ENCODE assay signal across 7 mouse cellular contexts in the genomic region with DNA sequence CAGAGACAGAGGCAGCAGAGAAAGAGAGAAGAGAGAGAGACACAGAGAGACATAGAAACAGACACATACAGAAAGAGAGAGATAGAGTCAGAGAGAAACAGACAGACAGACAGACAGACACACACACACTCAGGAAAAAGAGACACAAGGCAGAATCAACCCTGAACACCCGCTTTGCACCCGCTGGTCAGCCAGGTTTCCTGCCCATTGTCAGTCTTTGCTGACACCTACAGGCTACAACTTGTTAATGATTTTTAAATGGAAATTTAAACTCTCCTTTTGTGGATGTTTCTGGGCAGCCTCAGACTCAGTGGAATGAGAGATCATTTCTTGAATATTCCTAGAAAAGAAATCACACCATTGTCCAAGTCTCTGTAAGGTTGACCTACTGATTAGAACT. TPM values are rescaled to one million over a fixed set of nuclear protein-coding genes. Genes with fewer than 3 reads are reported as not detected.
DNase-seq lines count a peak whose midpoint lies in the region; TF ChIP-seq lines count a peak whose summit lies in the region.

No protein-coding gene starts in this region.

- intact Hi-C loops in left cerebral cortex, postnatal 4 days (cut with DNase I) = loop anchor here (5.0 to 10.0 kb wide), 2 partner anchors 64 to 92 kb away; no protein-coding TSS in a partner anchor

- TF ChIP-seq CTCF in embryonic fibroblast, embryonic 13.5 days (IDR thresholded peaks at IDR 0.05; ENCODE audit: borderline replicate concordance, insufficient read depth, low read length) = peak; percentile 48; the same call in 1 of the 2 replicates

- DNase-seq in layer of hippocampus, adult 11-12 months (ENCODE audit: low spot score) = peak; percentile 45
- DNase-seq in layer of hippocampus, adult 9-11 months = no peak
- peak; percentile 41 to 53 for DNase-seq in CD8-positive naive resting alpha-beta T cell, adult 2 months (ENCODE audit: low read depth in 2 of 2, low spot score in 2 of 2)
- DNase-seq in NIH3T3 (ENCODE audit: low read depth) = peak; percentile 83
- DNase-seq in left cerebral cortex, postnatal 4 days = peak; percentile 41
- peak; percentile 62 to 67 for DNase-seq in spleen, postnatal 36 days (ENCODE audit: low spot score in 2 of 2)

- no peak overlapping the region for H3K27ac ChIP-seq in embryonic fibroblast, embryonic 13.5 days (ENCODE audit: insufficient read depth, low read length)

- TF ChIP-seq POLR2A in embryonic fibroblast, embryonic 13.5 days (IDR thresholded peaks at IDR 0.05; ENCODE audit: low read depth, low read length) = no peak

- no peaks in the 10 kb centered on the region for H3K4me1 ChIP-seq in embryonic fibroblast, embryonic 13.5 days (ENCODE audit: control insufficient read depth, insufficient read depth, low read length)

- H3K4me3 ChIP-seq in embryonic fibroblast, embryonic 13.5 days (ENCODE audit: insufficient read depth, low read length) = no peak overlapping the region

RNA-seq across cellular contexts. Expression of gene H2-DMb1, which starts 16.4 kb away (rescaled TPM):
- polyA plus RNA-seq in embryonic fibroblast, embryonic 13.5 days (2011; ENCODE audit: insufficient read length, low read depth, missing spikeins) = 2.2 and 2.4 TPM in 2 replicates
- under 1 TPM; 0.46 to 0.97 TPM for total RNA-seq in left cerebral cortex, postnatal 4 days (2021)

RNA-seq across cellular contexts. Expression of gene Tap1, which starts 18.1 kb away (rescaled TPM):
- polyA plus RNA-seq in embryonic fibroblast, embryonic 13.5 days (2011; ENCODE audit: insufficient read length, low read depth, missing spikeins) = 17.8 TPM in 2 replicates
- 1 to 10 TPM; 2.2 to 3.6 TPM for total RNA-seq in left cerebral cortex, postnatal 4 days (2021)

RNA-seq across cellular contexts. Expression of gene Psmb9, which starts 18.3 kb away (rescaled TPM):
- 2.7 and 11.9 TPM in 2 replicates for polyA plus RNA-seq in embryonic fibroblast, embryonic 13.5 days (2011; ENCODE audit: insufficient read length, low read depth, missing spikeins)
- 1 to 10 TPM in 1 of 2 experiments, under 1 TPM in 1; 0.77 to 1.1 TPM for total RNA-seq in left cerebral cortex, postnatal 4 days (2021)

RNA-seq across cellular contexts. Expression of gene H2-DMb2, which starts 26.2 kb away (rescaled TPM):
- polyA plus RNA-seq in embryonic fibroblast, embryonic 13.5 days (2011; ENCODE audit: insufficient read length, low read depth, missing spikeins) = not detected in 2 replicates
- under 1 TPM; 0.34 to 0.40 TPM for total RNA-seq in left cerebral cortex, postnatal 4 days (2021)

RNA-seq across cellular contexts. Expression of gene Psmb8, which starts 28.2 kb away (rescaled TPM):
- 16.1 and 18.8 TPM in 2 replicates for polyA plus RNA-seq in embryonic fibroblast, embryonic 13.5 days (2011; ENCODE audit: insufficient read length, low read depth, missing spikeins)
- total RNA-seq in left cerebral cortex, postnatal 4 days (2021) = 1 to 10 TPM; 1.3 to 1.9 TPM
